Mouse (Mus musculus): ENCODE measurements around the gene Lemd2.

Lemd2 gene

GRCm38 (mm10) chr17:27226701-27227100, 22.4 kb upstream of the Lemd2 start:
- no peak for DNase-seq

- DNase-seq = no peak
These were observed 21.5 kb upstream of the Lemd2 start for GRCm38 (mm10) chr17:27225801-27226200.

GRCm38 (mm10) chr17:27223821-27224220, 19.6 kb upstream of the Lemd2 start:
- no peak for DNase-seq

GRCm38 (mm10) chr17:27221562-27221961, 17.3 kb upstream of the Lemd2 start:
- no peak for DNase-seq

GRCm38 (mm10) chr17:27218916-27219315, 14.6 kb upstream of the Lemd2 start:
- no peak for DNase-seq

GRCm38 (mm10) chr17:27218364-27218763, 14.1 kb upstream of the Lemd2 start:
- DNase-seq = no peak

- DNase-seq = peak; percentile 51
These were observed 8.7 kb upstream of the Lemd2 start for GRCm38 (mm10) chr17:27212768-27213525.

- no peak for DNase-seq
These were observed 7.7 kb upstream of the Lemd2 start for GRCm38 (mm10) chr17:27212006-27212405.

GRCm38 (mm10) chr17:27207113-27207707, 2.9 kb upstream of the Lemd2 start:
- no peak for DNase-seq

GRCm38 (mm10) chr17:27203358-27204074, 753 bp downstream of the Lemd2 start:
- DNase-seq = peak; percentile 58

GRCm38 (mm10) chr17:27202919-27203357, 1.3 kb downstream of the Lemd2 start:
- peak; percentile 38 for DNase-seq

- peak; percentile 44 for DNase-seq
These were observed 2.3 kb downstream of the Lemd2 start for GRCm38 (mm10) chr17:27201981-27202380.

GRCm38 (mm10) chr17:27200801-27201200, 3.5 kb downstream of the Lemd2 start:
- DNase-seq = no peak

GRCm38 (mm10) chr17:27199864-27200263, 4.4 kb downstream of the Lemd2 start:
- DNase-seq = no peak

- no peak for DNase-seq
These were observed 5.1 kb downstream of the Lemd2 start for GRCm38 (mm10) chr17:27199205-27199604.

- no peak for DNase-seq
These were observed 8.1 kb downstream of the Lemd2 start for GRCm38 (mm10) chr17:27196206-27196605.

- DNase-seq = peak; percentile 84
These were observed 9.7 kb downstream of the Lemd2 start for GRCm38 (mm10) chr17:27194258-27195185.

GRCm38 (mm10) chr17:27191804-27192203, 12.5 kb downstream of the Lemd2 start:
- DNase-seq = no peak

- no peak for DNase-seq
These were observed 13.1 kb downstream of the Lemd2 start for GRCm38 (mm10) chr17:27191189-27191588.

- DNase-seq = peak; percentile 72
These were observed 14.5 kb downstream of the Lemd2 start for GRCm38 (mm10) chr17:27189640-27190216.

GRCm38 (mm10) chr17:27188883-27189282, 15.4 kb downstream of the Lemd2 start:
- no peak for DNase-seq

GRCm38 (mm10) chr17:27187059-27187458, 17.2 kb downstream of the Lemd2 start:
- DNase-seq = no peak
